In genomic region chr4:151934215-151934572, GRCm38 (mm10) we compare ENCODE assay signal across 8 mouse cellular contexts. TPM values are rescaled to one million over a fixed set of nuclear protein-coding genes. Genes with fewer than 3 reads are reported as not detected.
DNase-seq lines count a peak whose midpoint lies in the region; ATAC-seq and TF ChIP-seq lines count a peak whose summit lies in the region.

No protein-coding gene starts in this region.

- H3K9ac ChIP-seq in forebrain, embryonic 16.5 days (replicated peaks; ENCODE audit: low read depth, low read length): peak overlapping the region; percentile 86
- H3K9ac ChIP-seq in liver, embryonic 11.5 days (ENCODE audit: low read depth, low read length): peak overlapping the region; percentile 100
- H3K9ac ChIP-seq in stomach, embryonic 15.5 days: peak overlapping the region; percentile 94

- no peaks in the 10 kb centered on the region for H3K36me3 ChIP-seq in forebrain, embryonic 16.5 days (ENCODE audit: control insufficient read depth, insufficient read depth)
- peaks cover 2% of the 10 kb centered on the region; the same call in 1 of the 2 replicates for H3K36me3 ChIP-seq in liver, embryonic 11.5 days (ENCODE audit: control insufficient read depth, insufficient read depth, low read length)
- no peaks in the 10 kb centered on the region for H3K36me3 ChIP-seq in stomach, embryonic 15.5 days

- TF ChIP-seq CTCF in layer of hippocampus, adult 2 months (conservative IDR thresholded peaks at IDR 0.05): no peak

- peaks cover 13% of the 10 kb centered on the region for H3K4me1 ChIP-seq in forebrain, embryonic 16.5 days (replicated peaks; ENCODE audit: control insufficient read depth, insufficient read depth, low read length)
- peaks cover 27% of the 10 kb centered on the region for H3K4me1 ChIP-seq in liver, embryonic 11.5 days (replicated peaks; ENCODE audit: control insufficient read depth, insufficient read depth, low read length)
- peaks cover 14% of the 10 kb centered on the region; the same call in 1 of the 2 replicates for H3K4me1 ChIP-seq in stomach, embryonic 15.5 days

- DNase-seq in layer of hippocampus, adult 2 months (ENCODE audit: low spot score in 2 of 2): no peak
- DNase-seq in layer of hippocampus, postnatal 10 days (ENCODE audit: low spot score in 2 of 2): no peak
- DNase-seq in ZHBTc4 (ENCODE audit: low read depth, low spot score): peak; percentile 35
- no peak for DNase-seq in liver, embryonic 11.5 days (ENCODE audit: low spot score)
- no peak for DNase-seq in retina, embryonic 14.5 days (ENCODE audit: low spot score)
- DNase-seq in ovary, postnatal 36 days (ENCODE audit: low spot score): no peak

- peak overlapping the region; percentile 98 for H3K4me2 ChIP-seq in forebrain, embryonic 16.5 days (ENCODE audit: low read length)
- peak overlapping the region; percentile 90 for H3K4me2 ChIP-seq in liver, embryonic 11.5 days
- peak overlapping the region; percentile 83 for H3K4me2 ChIP-seq in stomach, embryonic 15.5 days

- peak overlapping the region; percentile 93 for H3K27ac ChIP-seq in layer of hippocampus, adult 2 months
- no peak overlapping the region for H3K27ac ChIP-seq in forebrain, embryonic 16.5 days (ENCODE audit: low read length)
- peak overlapping the region; percentile 69 for H3K27ac ChIP-seq in liver, embryonic 11.5 days (ENCODE audit: low read depth, low read length)
- no peak overlapping the region for H3K27ac ChIP-seq in stomach, embryonic 15.5 days

- no peak for ATAC-seq in forebrain, embryonic 16.5 days
- peak; percentile 1; the same call in 1 of the 2 replicates for ATAC-seq in liver, embryonic 11.5 days (replicated peaks; ENCODE audit: low FRiP score)
- ATAC-seq in stomach, embryonic 15.5 days (ENCODE audit: insufficient read depth, low FRiP score, low read depth): no peak

- H3K27me3 ChIP-seq in forebrain, embryonic 16.5 days (replicated peaks; ENCODE audit: control insufficient read depth, insufficient read depth, low read length): no peaks in the 10 kb centered on the region
- H3K27me3 ChIP-seq in liver, embryonic 11.5 days (replicated peaks; ENCODE audit: control insufficient read depth, insufficient read depth, low read length): no peaks in the 10 kb centered on the region
- no peaks in the 10 kb centered on the region for H3K27me3 ChIP-seq in stomach, embryonic 15.5 days (replicated peaks)

- H3K4me3 ChIP-seq in layer of hippocampus, adult 2 months: peak overlapping the region; percentile 83
- peak overlapping the region; percentile 93 for H3K4me3 ChIP-seq in forebrain, embryonic 16.5 days (replicated peaks; ENCODE audit: low read length)
- H3K4me3 ChIP-seq in liver, embryonic 11.5 days (ENCODE audit: low read depth, low read length): peak overlapping the region; percentile 100
- peak overlapping the region; percentile 89 for H3K4me3 ChIP-seq in stomach, embryonic 15.5 days (replicated peaks)

- H3K9me3 ChIP-seq in forebrain, embryonic 16.5 days (ENCODE audit: control insufficient read depth, low read length): no peaks in the 10 kb centered on the region
- no peaks in the 10 kb centered on the region for H3K9me3 ChIP-seq in liver, embryonic 11.5 days (ENCODE audit: control insufficient read depth, low read length)
- H3K9me3 ChIP-seq in stomach, embryonic 15.5 days: no peaks in the 10 kb centered on the region

- WGBS in forebrain, embryonic 16.5 days: 2% methylated on average over 23 of the region's 23 CpGs
- under 1% methylated on average over 23 of the region's 23 CpGs for WGBS in liver, embryonic 11.5 days
- 1% methylated on average over 23 of the region's 23 CpGs for WGBS in stomach, embryonic 15.5 days

RNA-seq across cellular contexts. Expression of gene Dnajc11, which starts 0.7 kb away (rescaled TPM):
- total RNA-seq in layer of hippocampus, adult 2 months (2021): 10 to 100 TPM; 68.2 to 69.1 TPM
- 10 to 100 TPM; 75.8 to 82.0 TPM for total RNA-seq in layer of hippocampus, postnatal 10 days (2021)
- 84.2 and 89.8 TPM in 2 replicates for polyA plus RNA-seq in forebrain, embryonic 16.5 days (2015; fragmentation: Nextera tagmentation; extraction: Ambion mirVana)
- 101 and 102 TPM in 2 replicates for polyA plus RNA-seq in liver, embryonic 11.5 days (2014; fragmentation: Nextera tagmentation; extraction: Ambion mirVana)
- polyA plus RNA-seq in stomach, embryonic 15.5 days (2015; fragmentation: Nextera tagmentation; extraction: Ambion mirVana): 55.2 and 67.3 TPM in 2 replicates

RNA-seq across cellular contexts. Expression of gene Thap3, which starts 54.6 kb away (rescaled TPM):
- total RNA-seq in layer of hippocampus, adult 2 months (2021): 10 to 100 TPM; 26.8 to 29.7 TPM
- 10 to 100 TPM; 22.8 to 34.2 TPM for total RNA-seq in layer of hippocampus, postnatal 10 days (2021)
- polyA plus RNA-seq in forebrain, embryonic 16.5 days (2015; fragmentation: Nextera tagmentation; extraction: Ambion mirVana): 32.7 and 42.7 TPM in 2 replicates
- 14.3 and 14.5 TPM in 2 replicates for polyA plus RNA-seq in liver, embryonic 11.5 days (2014; fragmentation: Nextera tagmentation; extraction: Ambion mirVana)
- polyA plus RNA-seq in stomach, embryonic 15.5 days (2015; fragmentation: Nextera tagmentation; extraction: Ambion mirVana): 39.4 and 39.7 TPM in 2 replicates

Comparison
In these comparisons a context has a peak if more than half of its experiments do, and no peak if none do; other contexts are left out.
1. H3K27ac ChIP-seq: peak in layer of hippocampus, adult 2 months (single experiment) and liver, embryonic 11.5 days (single experiment); none in forebrain, embryonic 16.5 days (single experiment) and stomach, embryonic 15.5 days (single experiment).
2. Peak in every context shown above with its lines, with median percentiles within 50 percentile points of each other: H3K4me3 ChIP-seq, H3K4me2 ChIP-seq and H3K9ac ChIP-seq.